Mouse (Mus musculus): ENCODE results near the gene Slc39a13. TPM values are rescaled to one million over a fixed set of nuclear protein-coding genes. Genes with fewer than 3 reads are reported as not detected.
A peak's percentile ranks its signal among the peaks of the same experiment; 100 is the strongest.

Slc39a13 gene
- total and polyA plus RNA-seq, 2 experiments from 2014 or later = 22.3 to 26.8 TPM

GRCm38 (mm10) chr2:91109807-91110385 lies 39.7 kb upstream of the Slc39a13 start:
- ATAC-seq (no peak), DNase-seq (no peak)
- Histone ChIP-seq H3K9me3 (ENCODE audit: low read length) (no peaks in the 10 kb centered on the region), H3K9ac (no peak overlapping the region), H3K36me3 (ENCODE audit: insufficient read depth) (no peaks in the 10 kb centered on the region), H3K27me3 (ENCODE audit: insufficient read depth, low read length) (no peaks in the 10 kb centered on the region), H3K27ac (ENCODE audit: low read depth, low read length) (no peak overlapping the region), H3K4me1 (ENCODE audit: insufficient read depth) (no peaks in the 10 kb centered on the region), H3K4me2 (ENCODE audit: low read depth) (no peak overlapping the region), H3K4me3 (ENCODE audit: low read depth, low read length) (no peak overlapping the region)
- 94% methylated on average over 5 of the region's 5 CpGs for WGBS
- no peak for TF ChIP-seq CTCF (IDR thresholded peaks at IDR 0.05; ENCODE audit: low read depth)

GRCm38 (mm10) chr2:91109241-91109640 lies 39.0 kb upstream of the Slc39a13 start:
- H3K4me3 ChIP-seq (ENCODE audit: low read depth, low read length) = no peak overlapping the region
- no peak for TF ChIP-seq CTCF (IDR thresholded peaks at IDR 0.05; ENCODE audit: low read depth)
- no peaks in the 10 kb centered on the region for H3K9me3 ChIP-seq (ENCODE audit: low read length)
- DNase-seq (no peak), ATAC-seq (no peak)
- H3K36me3 ChIP-seq (ENCODE audit: insufficient read depth) = no peaks in the 10 kb centered on the region
- WGBS = 79% methylated on average over 5 of the region's 5 CpGs
- no peaks in the 10 kb centered on the region for H3K27me3 ChIP-seq (ENCODE audit: insufficient read depth, low read length)
- no peak overlapping the region for H3K27ac ChIP-seq (ENCODE audit: low read depth, low read length)
- no peaks in the 10 kb centered on the region for H3K4me1 ChIP-seq (ENCODE audit: insufficient read depth)
- H3K9ac ChIP-seq = no peak overlapping the region
- no peak overlapping the region for H3K4me2 ChIP-seq (ENCODE audit: low read depth)

- Histone ChIP-seq H3K27ac (ENCODE audit: low read depth, low read length) (no peak overlapping the region), H3K9me3 (ENCODE audit: low read length) (no peaks in the 10 kb centered on the region), H3K4me1 (ENCODE audit: insufficient read depth) (no peaks in the 10 kb centered on the region), H3K9ac (no peak overlapping the region), H3K36me3 (ENCODE audit: insufficient read depth) (no peaks in the 10 kb centered on the region), H3K4me2 (ENCODE audit: low read depth) (no peak overlapping the region), H3K27me3 (ENCODE audit: insufficient read depth, low read length) (no peaks in the 10 kb centered on the region), H3K4me3 (ENCODE audit: low read depth, low read length) (no peak overlapping the region)
- 87% methylated on average over 3 of the region's 3 CpGs for WGBS
- no peak for TF ChIP-seq CTCF (IDR thresholded peaks at IDR 0.05; ENCODE audit: low read depth)
- ATAC-seq (no peak), DNase-seq (no peak)
Measured at GRCm38 (mm10) chr2:91108156-91108555, 37.9 kb upstream of the Slc39a13 start.

- WGBS = 6% methylated on average over 7 of the region's 7 CpGs
- no peaks in the 10 kb centered on the region for H3K36me3 ChIP-seq (ENCODE audit: insufficient read depth)
- TF ChIP-seq CTCF (IDR thresholded peaks at IDR 0.05; ENCODE audit: low read depth) = peak; percentile 96
- ATAC-seq (peak; percentile 91), DNase-seq (peak; percentile 91)
- H3K9me3 ChIP-seq (ENCODE audit: low read length) = no peaks in the 10 kb centered on the region
- no peak overlapping the region for H3K4me2 ChIP-seq (ENCODE audit: low read depth)
- no peaks in the 10 kb centered on the region for H3K27me3 ChIP-seq (ENCODE audit: insufficient read depth, low read length)
- no peak overlapping the region for H3K4me3 ChIP-seq (ENCODE audit: low read depth, low read length)
- no peak overlapping the region for H3K9ac ChIP-seq
- no peak overlapping the region for H3K27ac ChIP-seq (ENCODE audit: low read depth, low read length)
- no peaks in the 10 kb centered on the region for H3K4me1 ChIP-seq (ENCODE audit: insufficient read depth)
Measured at GRCm38 (mm10) chr2:91101124-91101740, 31.0 kb upstream of the Slc39a13 start.

- no peak for TF ChIP-seq CTCF (IDR thresholded peaks at IDR 0.05; ENCODE audit: low read depth)
- Histone ChIP-seq H3K9me3 (ENCODE audit: low read length) (no peaks in the 10 kb centered on the region), H3K9ac (no peak overlapping the region), H3K4me2 (ENCODE audit: low read depth) (no peak overlapping the region), H3K27me3 (ENCODE audit: insufficient read depth, low read length) (no peaks in the 10 kb centered on the region), H3K36me3 (ENCODE audit: insufficient read depth) (no peaks in the 10 kb centered on the region), H3K4me1 (ENCODE audit: insufficient read depth) (no peaks in the 10 kb centered on the region), H3K27ac (ENCODE audit: low read depth, low read length) (no peak overlapping the region), H3K4me3 (ENCODE audit: low read depth, low read length) (no peak overlapping the region)
- WGBS = 83% methylated on average over 2 of the region's 2 CpGs
- no peak for DNase-seq
- ATAC-seq = no peak
Measured at GRCm38 (mm10) chr2:91098156-91098555, 27.9 kb upstream of the Slc39a13 start.

GRCm38 (mm10) chr2:91097015-91097414 lies 26.8 kb upstream of the Slc39a13 start:
- WGBS = 87% methylated on average over 10 of the region's 10 CpGs
- H3K27me3 ChIP-seq (ENCODE audit: insufficient read depth, low read length) = no peaks in the 10 kb centered on the region
- no peaks in the 10 kb centered on the region for H3K9me3 ChIP-seq (ENCODE audit: low read length)
- no peak overlapping the region for H3K4me3 ChIP-seq (ENCODE audit: low read depth, low read length)
- no peak overlapping the region for H3K27ac ChIP-seq (ENCODE audit: low read depth, low read length)
- H3K9ac ChIP-seq = no peak overlapping the region
- DNase-seq (no peak), ATAC-seq (no peak)
- TF ChIP-seq CTCF (IDR thresholded peaks at IDR 0.05; ENCODE audit: low read depth) = no peak
- no peaks in the 10 kb centered on the region for H3K36me3 ChIP-seq (ENCODE audit: insufficient read depth)
- H3K4me1 ChIP-seq (ENCODE audit: insufficient read depth) = no peaks in the 10 kb centered on the region
- H3K4me2 ChIP-seq (ENCODE audit: low read depth) = no peak overlapping the region

GRCm38 (mm10) chr2:91096524-91096923 lies 26.3 kb upstream of the Slc39a13 start:
- H3K9me3 ChIP-seq (ENCODE audit: low read length) = no peaks in the 10 kb centered on the region
- H3K27ac ChIP-seq (ENCODE audit: low read depth, low read length) = no peak overlapping the region
- no peak overlapping the region for H3K4me3 ChIP-seq (ENCODE audit: low read depth, low read length)
- no peaks in the 10 kb centered on the region for H3K36me3 ChIP-seq (ENCODE audit: insufficient read depth)
- H3K9ac ChIP-seq = no peak overlapping the region
- 78% methylated on average over 14 of the region's 14 CpGs for WGBS
- ATAC-seq (no peak), DNase-seq (no peak)
- no peak for TF ChIP-seq CTCF (IDR thresholded peaks at IDR 0.05; ENCODE audit: low read depth)
- H3K4me2 ChIP-seq (ENCODE audit: low read depth) = no peak overlapping the region
- no peaks in the 10 kb centered on the region for H3K27me3 ChIP-seq (ENCODE audit: insufficient read depth, low read length)
- no peaks in the 10 kb centered on the region for H3K4me1 ChIP-seq (ENCODE audit: insufficient read depth)

All from forebrain, postnatal 0 days (tissue).